In genomic region chr9:83117486-83117885, GRCm38 (mm10) we compare ENCODE assay signal across 32 mouse cellular contexts.
"Had no signal": no experiment of that assay in that cellular context is flagged by ENCODE, and none has a peak within 500 bp of the region (broad histone marks: within the 10 kb centered on the region; RNA-seq: fewer than 3 reads in every experiment).

No protein-coding gene starts in this region.

- ATAC-seq: hindbrain, embryonic 16.5 days; hindbrain, postnatal 0 days; inflammation-experienced regulatory T-cells, adult 6 months; intestine, embryonic 15.5 days; intestine, embryonic 16.5 days; intestine, postnatal 0 days had no signal

- H3K9me3 ChIP-seq: heart, embryonic 10.5 days; heart, embryonic 12.5 days; heart, embryonic 13.5 days; heart, embryonic 15.5 days; hindbrain, embryonic 10.5 days; hindbrain, embryonic 12.5 days; hindbrain, embryonic 13.5 days; hindbrain, embryonic 15.5 days; intestine, embryonic 15.5 days; kidney, embryonic 15.5 days had no signal

- H3K9ac ChIP-seq: heart, embryonic 12.5 days; heart, embryonic 13.5 days; heart, embryonic 15.5 days; hindbrain, embryonic 12.5 days; hindbrain, embryonic 13.5 days; hindbrain, embryonic 14.5 days; hindbrain, embryonic 15.5 days; intestine, embryonic 15.5 days; kidney, embryonic 15.5 days had no signal

- H3K27ac ChIP-seq: heart, embryonic 10.5 days; heart, embryonic 13.5 days; heart, embryonic 15.5 days; hindbrain, embryonic 10.5 days; hindbrain, embryonic 12.5 days; hindbrain, embryonic 13.5 days; hindbrain, embryonic 14.5 days; hindbrain, embryonic 15.5 days; hindbrain, postnatal 0 days; intestine, embryonic 15.5 days; kidney, embryonic 15.5 days; kidney, postnatal 0 days; layer of hippocampus, adult 2 months had no signal

- H3K4me1 ChIP-seq: hindbrain, embryonic 10.5 days; hindbrain, embryonic 12.5 days; hindbrain, embryonic 13.5 days; hindbrain, embryonic 15.5 days; intestine, embryonic 15.5 days had no signal

- DNase-seq: heart, postnatal 10 days; heart, postnatal 14 days; heart, postnatal 36 days; heart, postnatal 4 days; kidney, adult 11 months; kidney, adult 18-20 months; kidney, adult 2 months; kidney, adult 8-10 months; kidney, adult 9 months; kidney, postnatal 25 days; kidney, postnatal 36 days; layer of hippocampus, adult 9-11 months; layer of hippocampus, postnatal 36 days had no signal

- H3K4me3 ChIP-seq: heart, embryonic 10.5 days; heart, embryonic 12.5 days; heart, embryonic 13.5 days; heart, embryonic 15.5 days; hindbrain, embryonic 10.5 days; hindbrain, embryonic 12.5 days; hindbrain, embryonic 13.5 days; hindbrain, embryonic 15.5 days; intestine, embryonic 15.5 days; kidney, embryonic 15.5 days; layer of hippocampus, adult 2 months had no signal

- H3K27me3 ChIP-seq: heart, embryonic 12.5 days; heart, embryonic 13.5 days; heart, embryonic 15.5 days; hindbrain, embryonic 12.5 days; hindbrain, embryonic 13.5 days; hindbrain, embryonic 15.5 days; intestine, embryonic 15.5 days; kidney, embryonic 15.5 days had no signal

- H3K36me3 ChIP-seq: heart, embryonic 10.5 days; heart, embryonic 13.5 days; heart, embryonic 15.5 days; hindbrain, embryonic 10.5 days; hindbrain, embryonic 12.5 days; hindbrain, embryonic 13.5 days; hindbrain, embryonic 15.5 days; intestine, embryonic 15.5 days; kidney, embryonic 15.5 days had no signal

- H3K4me2 ChIP-seq: heart, embryonic 11.5 days; heart, embryonic 12.5 days; heart, embryonic 13.5 days; heart, embryonic 15.5 days; hindbrain, embryonic 12.5 days; hindbrain, embryonic 13.5 days; hindbrain, embryonic 14.5 days; hindbrain, embryonic 15.5 days; intestine, embryonic 15.5 days; kidney, embryonic 15.5 days had no signal
